In genomic region chr2:168096487-168096886, GRCm38 (mm10) we compare ENCODE assay signal across 19 mouse cellular contexts. TPM values are rescaled to one million over a fixed set of nuclear protein-coding genes. Genes with fewer than 3 reads are reported as not detected.
DNase-seq lines count a peak whose midpoint lies in the region; ATAC-seq and TF ChIP-seq lines count a peak whose summit lies in the region.
"Had no signal": no experiment of that assay in that cellular context is flagged by ENCODE, and none has a peak within 500 bp of the region (broad histone marks: within the 10 kb centered on the region; RNA-seq: fewer than 3 reads in every experiment).

No protein-coding gene starts in this region.

- ATAC-seq in forebrain, embryonic 12.5 days (ENCODE audit: low FRiP score), result no peak
- no peak for ATAC-seq in forebrain, embryonic 11.5 days (replicated peaks; ENCODE audit: low FRiP score)
- ATAC-seq in hindbrain, embryonic 15.5 days (ENCODE audit: low FRiP score, low read depth), result no peak
- no peak for ATAC-seq in hindbrain, postnatal 0 days
- ATAC-seq in liver, embryonic 11.5 days (replicated peaks; ENCODE audit: low FRiP score), result no peak
- ATAC-seq in intestine, postnatal 0 days, result peak; percentile 41
- no peak for ATAC-seq in erythroblast, adult 5-6 weeks (replicated peaks; ENCODE audit: low FRiP score, poor library complexity, severe bottlenecking)
- ATAC-seq: liver, postnatal 0 days had no signal

- 89% methylated on average over 3 of the region's 3 CpGs for WGBS in forebrain, embryonic 12.5 days
- WGBS in forebrain, embryonic 11.5 days, result 87% methylated on average over 3 of the region's 3 CpGs
- WGBS in hindbrain, embryonic 15.5 days, result 74% methylated on average over 3 of the region's 3 CpGs
- WGBS in hindbrain, postnatal 0 days, result 80% methylated on average over 3 of the region's 3 CpGs
- WGBS in liver, adult 2 months, result 73% methylated on average over 3 of the region's 3 CpGs
- WGBS in liver, embryonic 11.5 days, result 77% methylated on average over 3 of the region's 3 CpGs
- WGBS in intestine, postnatal 0 days, result 52% methylated on average over 3 of the region's 3 CpGs

- no peak for TF ChIP-seq POLR2A in liver, adult 2 months (IDR thresholded peaks at IDR 0.05; ENCODE audit: extremely low read depth, insufficient read depth, low read length)

- H3K9me3 ChIP-seq in forebrain, embryonic 12.5 days, result no peaks in the 10 kb centered on the region
- no peaks in the 10 kb centered on the region for H3K9me3 ChIP-seq in forebrain, embryonic 11.5 days (ENCODE audit: control insufficient read depth, low read length)
- H3K9me3 ChIP-seq in hindbrain, embryonic 15.5 days, result no peaks in the 10 kb centered on the region
- no peaks in the 10 kb centered on the region for H3K9me3 ChIP-seq in hindbrain, postnatal 0 days (ENCODE audit: low read length)
- H3K9me3 ChIP-seq in liver, embryonic 11.5 days (ENCODE audit: control insufficient read depth, low read length), result no peaks in the 10 kb centered on the region
- H3K9me3 ChIP-seq in intestine, postnatal 0 days (ENCODE audit: control insufficient read depth), result no peaks in the 10 kb centered on the region

- TF ChIP-seq CTCF in hindbrain, postnatal 0 days (IDR thresholded peaks at IDR 0.05; ENCODE audit: low read depth), result no peak
- TF ChIP-seq CTCF in liver, adult 2 months (IDR thresholded peaks at IDR 0.05; ENCODE audit: low read depth, low read length), result no peak
- TF ChIP-seq CTCF in intestine, postnatal 0 days (IDR thresholded peaks at IDR 0.05; ENCODE audit: low read depth), result no peak

- peaks cover 26% of the 10 kb centered on the region for H3K4me1 ChIP-seq in forebrain, embryonic 12.5 days
- H3K4me1 ChIP-seq in forebrain, embryonic 11.5 days (replicated peaks; ENCODE audit: control insufficient read depth, insufficient read depth, low read length), result 0 out of 2 replicates have a peak, but pooled peaks cover 2% of the 10 kb centered on the region
- H3K4me1 ChIP-seq in hindbrain, embryonic 15.5 days (replicated peaks), result peaks cover 17% of the 10 kb centered on the region
- no peaks in the 10 kb centered on the region; the same call in 1 of the 2 replicates for H3K4me1 ChIP-seq in hindbrain, postnatal 0 days (ENCODE audit: insufficient read depth, low read length)
- peaks cover 17% of the 10 kb centered on the region for H3K4me1 ChIP-seq in liver, adult 2 months (ENCODE audit: control insufficient read depth, insufficient read depth, low read length)
- H3K4me1 ChIP-seq in liver, embryonic 11.5 days (replicated peaks; ENCODE audit: control insufficient read depth, insufficient read depth, low read length), result 0 out of 2 replicates have a peak, but pooled peaks cover 12% of the 10 kb centered on the region
- peaks cover 17% of the 10 kb centered on the region for H3K4me1 ChIP-seq in intestine, postnatal 0 days (replicated peaks; ENCODE audit: control insufficient read depth, insufficient read depth, low read length)

- no peak overlapping the region for H3K4me3 ChIP-seq in forebrain, embryonic 12.5 days (replicated peaks)
- no peak overlapping the region for H3K4me3 ChIP-seq in forebrain, embryonic 11.5 days (ENCODE audit: low read depth, low read length)
- H3K4me3 ChIP-seq in hindbrain, embryonic 15.5 days, result no peak overlapping the region
- H3K4me3 ChIP-seq in hindbrain, postnatal 0 days (ENCODE audit: low read length), result no peak overlapping the region
- no peak overlapping the region for H3K4me3 ChIP-seq in liver, adult 2 months (ENCODE audit: insufficient read depth, low read depth, low read length)
- H3K4me3 ChIP-seq in liver, embryonic 11.5 days (ENCODE audit: low read depth, low read length), result no peak overlapping the region
- H3K4me3 ChIP-seq in intestine, postnatal 0 days (ENCODE audit: low read depth, low read length), result no peak overlapping the region
- H3K4me3 ChIP-seq: heart, adult 2 months had no signal

- no peaks in the 10 kb centered on the region for H3K27me3 ChIP-seq in forebrain, embryonic 12.5 days
- no peaks in the 10 kb centered on the region for H3K27me3 ChIP-seq in forebrain, embryonic 11.5 days (ENCODE audit: control insufficient read depth, insufficient read depth, low read length)
- H3K27me3 ChIP-seq in hindbrain, embryonic 15.5 days, result no peaks in the 10 kb centered on the region
- H3K27me3 ChIP-seq in hindbrain, postnatal 0 days (ENCODE audit: insufficient read depth, low read length), result no peaks in the 10 kb centered on the region
- H3K27me3 ChIP-seq in liver, adult 2 months (ENCODE audit: control insufficient read depth, insufficient read depth, low read length), result no peaks in the 10 kb centered on the region
- H3K27me3 ChIP-seq in liver, embryonic 11.5 days (replicated peaks; ENCODE audit: control insufficient read depth, insufficient read depth, low read length), result no peaks in the 10 kb centered on the region
- no peaks in the 10 kb centered on the region for H3K27me3 ChIP-seq in intestine, postnatal 0 days (replicated peaks; ENCODE audit: control insufficient read depth, insufficient read depth, low read length)

- H3K27ac ChIP-seq in forebrain, embryonic 12.5 days, result peak overlapping the region; percentile 84; the same call in 1 of the 2 replicates
- no peak overlapping the region for H3K27ac ChIP-seq in forebrain, embryonic 11.5 days (ENCODE audit: low read depth, low read length)
- H3K27ac ChIP-seq in hindbrain, embryonic 15.5 days (replicated peaks), result peak overlapping the region; percentile 69; the same call in 1 of the 2 replicates
- no peak overlapping the region for H3K27ac ChIP-seq in hindbrain, postnatal 0 days
- H3K27ac ChIP-seq in liver, adult 2 months (replicated peaks; ENCODE audit: insufficient read depth, low read depth, low read length), result 0 out of 2 replicates have a peak overlapping the region, but pooled peaks have one; percentile 1
- H3K27ac ChIP-seq in liver, embryonic 11.5 days (ENCODE audit: low read depth, low read length), result no peak overlapping the region
- peak overlapping the region; percentile 50; the same call in 1 of the 2 replicates for H3K27ac ChIP-seq in intestine, postnatal 0 days (ENCODE audit: low read depth, low read length)
- H3K27ac ChIP-seq: heart, adult 2 months; macrophage had no signal

- no peak overlapping the region for H3K9ac ChIP-seq in forebrain, embryonic 12.5 days
- H3K9ac ChIP-seq in forebrain, embryonic 11.5 days (ENCODE audit: low read length), result no peak overlapping the region
- no peak overlapping the region for H3K9ac ChIP-seq in hindbrain, embryonic 15.5 days
- no peak overlapping the region for H3K9ac ChIP-seq in hindbrain, postnatal 0 days (replicated peaks; ENCODE audit: low read length)
- H3K9ac ChIP-seq in liver, adult 2 months (ENCODE audit: low read depth, low read length), result no peak overlapping the region
- no peak overlapping the region for H3K9ac ChIP-seq in liver, embryonic 11.5 days (ENCODE audit: low read depth, low read length)
- H3K9ac ChIP-seq in intestine, postnatal 0 days (ENCODE audit: low read depth, low read length), result no peak overlapping the region
- H3K9ac ChIP-seq: liver, postnatal 0 days had no signal

- no peak overlapping the region for H3K4me2 ChIP-seq in forebrain, embryonic 12.5 days
- no peak overlapping the region for H3K4me2 ChIP-seq in forebrain, embryonic 11.5 days (ENCODE audit: low read depth, low read length, severe bottlenecking)
- no peak overlapping the region for H3K4me2 ChIP-seq in hindbrain, embryonic 15.5 days
- H3K4me2 ChIP-seq in hindbrain, postnatal 0 days (ENCODE audit: low read depth, low read length), result no peak overlapping the region
- H3K4me2 ChIP-seq in liver, embryonic 11.5 days, result no peak overlapping the region
- no peak overlapping the region for H3K4me2 ChIP-seq in intestine, postnatal 0 days (replicated peaks; ENCODE audit: low read depth)

- peaks cover 34% of the 10 kb centered on the region for H3K36me3 ChIP-seq in forebrain, embryonic 12.5 days (replicated peaks)
- H3K36me3 ChIP-seq in forebrain, embryonic 11.5 days (ENCODE audit: control insufficient read depth, insufficient read depth, low read length), result no peaks in the 10 kb centered on the region; the same call in 1 of the 2 replicates
- 0 out of 2 replicates have a peak, but pooled peaks cover 6% of the 10 kb centered on the region for H3K36me3 ChIP-seq in hindbrain, embryonic 15.5 days
- peaks cover 4% of the 10 kb centered on the region; the same call in 1 of the 2 replicates for H3K36me3 ChIP-seq in hindbrain, postnatal 0 days (ENCODE audit: insufficient read depth, low read length)
- H3K36me3 ChIP-seq in liver, adult 2 months (ENCODE audit: control insufficient read depth, insufficient read depth, low read length), result no peaks in the 10 kb centered on the region
- H3K36me3 ChIP-seq in liver, embryonic 11.5 days (ENCODE audit: control insufficient read depth, insufficient read depth, low read length), result peaks cover 2% of the 10 kb centered on the region; the same call in 1 of the 2 replicates
- H3K36me3 ChIP-seq in intestine, postnatal 0 days (ENCODE audit: control insufficient read depth, insufficient read depth), result peaks cover 20% of the 10 kb centered on the region; the same call in 1 of the 2 replicates

- H3K79me2 ChIP-seq in liver, adult 2 months (ENCODE audit: control insufficient read depth, insufficient read depth, low read length), result peaks cover 9% of the 10 kb centered on the region; the same call in 1 of the 2 replicates

- DNase-seq in forebrain, embryonic 11.5 days (ENCODE audit: low spot score), result no peak
- DNase-seq in hindbrain, postnatal 0 days (ENCODE audit: low spot score), result no peak
- DNase-seq in liver, adult 2 months (ENCODE audit: extremely low read depth, low read depth, low spot score), result no peak
- no peak for DNase-seq in liver, embryonic 11.5 days (ENCODE audit: low spot score)
- DNase-seq: adrenal gland, adult 8-10 months; cerebellum, adult 11-12 months; cerebellum, postnatal 36 days; heart, adult 2 months; heart, postnatal 36 days; layer of hippocampus, postnatal 36 days; left cerebral cortex, postnatal 4 days; liver, postnatal 0 days; retina, postnatal 1 day; thymus, postnatal 14 days had no signal

RNA-seq across cellular contexts. Expression of gene Pard6b, which starts 15.7 kb away (rescaled TPM):
- 11.4 and 13.5 TPM in 2 replicates for polyA plus RNA-seq in forebrain, embryonic 12.5 days (2016; fragmentation: Nextera tagmentation; extraction: Ambion mirVana)
- 12.4 and 13.7 TPM in 2 replicates for polyA plus RNA-seq in forebrain, embryonic 11.5 days (2014; fragmentation: Nextera tagmentation; extraction: Ambion mirVana)
- polyA plus RNA-seq in hindbrain, embryonic 15.5 days (2015; fragmentation: Nextera tagmentation; extraction: Ambion mirVana), result 5.8 and 7.2 TPM in 2 replicates
- 5.1 and 7.7 TPM in 2 replicates for total RNA-seq in hindbrain, postnatal 0 days (2014; rRNA removed)
- 3.7 and 4.5 TPM in 2 replicates for polyA plus RNA-seq in hindbrain, postnatal 0 days (2015; fragmentation: Nextera tagmentation; extraction: Ambion mirVana)
- 1.7 and 3.4 TPM in 2 replicates for total RNA-seq in liver, adult 2 months (2014; rRNA removed)
- polyA plus RNA-seq in liver, adult 2 months (2012; rRNA removed), result 5.3 and 5.9 TPM in 2 replicates
- 6.0 and 6.1 TPM in 2 replicates for polyA plus RNA-seq in liver, embryonic 11.5 days (2014; fragmentation: Nextera tagmentation; extraction: Ambion mirVana)
- 13.8 and 17.3 TPM in 2 replicates for polyA plus RNA-seq in intestine, postnatal 0 days (2015; fragmentation: Nextera tagmentation; extraction: Ambion mirVana)
- not detected in 2 replicates for total RNA-seq in erythroblast, adult 5-6 weeks (2015; ENCODE audit: low replicate concordance)
- not detected in 2 replicates for total RNA-seq in erythroblast, adult 5-6 weeks (2017; ENCODE audit: low replicate concordance)
- polyA plus RNA-seq: macrophage had no signal

Comparison
In these comparisons a context has a peak if more than half of its experiments do, and no peak if none do; other contexts are left out.
1. H3K27ac ChIP-seq: peak in forebrain, embryonic 12.5 days (single experiment), hindbrain, embryonic 15.5 days (single experiment), liver, adult 2 months (single experiment) and intestine, postnatal 0 days (single experiment); none in forebrain, embryonic 11.5 days (single experiment), hindbrain, postnatal 0 days (single experiment) and liver, embryonic 11.5 days (single experiment).